Mouse (Mus musculus): ENCODE data around the gene Mesd.

- TF ChIP-seq POLR2A (IDR thresholded peaks at IDR 0.05; ENCODE audit: insufficient read depth, low read depth, low read length) (no peak), CTCF (IDR thresholded peaks at IDR 0.05; ENCODE audit: insufficient read depth, low read depth, low read length) (no peak)
Observed at GRCm38 (mm10) chr7:83948743-83949142, 64.5 kb downstream of the Mesd start.

All from olfactory bulb, adult 2 months (tissue).